ENCODE assay signal across 25 mouse cellular contexts in genomic region chr14:18233076-18233475, GRCm38 (mm10). TPM values are rescaled to one million over a fixed set of nuclear protein-coding genes. Genes with fewer than 3 reads are reported as not detected.
DNase-seq lines count a peak whose midpoint lies in the region; ATAC-seq and TF ChIP-seq lines count a peak whose summit lies in the region.
"Had no signal": no experiment of that assay in that cellular context is flagged by ENCODE, and none has a peak within 500 bp of the region (broad histone marks: within the 10 kb centered on the region; RNA-seq: fewer than 3 reads in every experiment).

No protein-coding gene starts in this region.

- TF ChIP-seq CTCF in lung, postnatal 0 days (IDR thresholded peaks at IDR 0.05) = no peak
- no peak for TF ChIP-seq CTCF in lung, adult 2 months (IDR thresholded peaks at IDR 0.05; ENCODE audit: insufficient read depth, low read length)

- no peak overlapping the region for H3K4me3 ChIP-seq in heart, embryonic 15.5 days
- H3K4me3 ChIP-seq in lung, postnatal 0 days (ENCODE audit: low read depth, low read length) = no peak overlapping the region
- no peak overlapping the region for H3K4me3 ChIP-seq in lung, adult 2 months (replicated peaks; ENCODE audit: extremely low read depth, low read depth, low read length)
- H3K4me3 ChIP-seq: erythroblast, embryonic 14.5 days; limb, embryonic 13.5 days; liver, embryonic 13.5 days; midbrain, embryonic 10.5 days had no signal

- intact Hi-C loops in heart, postnatal 25 days (cut with DNase I) = no loop called here

- TF ChIP-seq EP300 in lung, postnatal 0 days (IDR thresholded peaks at IDR 0.05) = no peak

- H3K27ac ChIP-seq in heart, embryonic 15.5 days = peak overlapping the region; percentile 91
- H3K27ac ChIP-seq in lung, postnatal 0 days (ENCODE audit: low read length) = no peak overlapping the region
- H3K27ac ChIP-seq: limb, embryonic 13.5 days; liver, embryonic 13.5 days; midbrain, embryonic 10.5 days had no signal

- peak; percentile 63 for DNase-seq in heart, adult 11 months
- DNase-seq in heart, postnatal 25 days (ENCODE audit: low spot score) = no peak
- DNase-seq in heart, adult 8-10 months (ENCODE audit: low spot score) = no peak
- DNase-seq in lung, postnatal 0 days (ENCODE audit: low spot score) = peak; percentile 42
- no peak for DNase-seq in lung, adult 2 months
- DNase-seq in thymus, adult 18-20 months = no peak
- DNase-seq: adrenal gland, postnatal 14 days; cerebellum, adult 11-12 months; cerebellum, postnatal 14 days; forebrain, postnatal 0 days; gastrocnemius, postnatal 10 days; kidney, adult 18-20 months; kidney, postnatal 4 days; liver, embryonic 13.5 days; lung, adult 18-20 months; lung, postnatal 14 days; right cerebral cortex, postnatal 25 days; spleen, adult 18-20 months; thymus, postnatal 25 days had no signal

- H3K4me2 ChIP-seq in heart, embryonic 15.5 days = 0 out of 2 replicates have a peak overlapping the region, but pooled peaks have one; percentile 43
- no peak overlapping the region for H3K4me2 ChIP-seq in lung, postnatal 0 days (replicated peaks; ENCODE audit: low read depth, low read length)
- H3K4me2 ChIP-seq: limb, embryonic 13.5 days; liver, embryonic 13.5 days had no signal

- peaks cover 26% of the 10 kb centered on the region for H3K4me1 ChIP-seq in heart, embryonic 15.5 days (replicated peaks)
- H3K4me1 ChIP-seq in lung, postnatal 0 days (ENCODE audit: insufficient read depth, low read depth, low read length) = 0 out of 2 replicates have a peak, but pooled peaks cover 4% of the 10 kb centered on the region
- H3K4me1 ChIP-seq in lung, adult 2 months (ENCODE audit: control insufficient read depth, insufficient read depth, low read length) = peaks cover 8% of the 10 kb centered on the region

- H3K9ac ChIP-seq in heart, embryonic 15.5 days = no peak overlapping the region
- H3K9ac ChIP-seq in lung, postnatal 0 days (replicated peaks; ENCODE audit: low read depth) = no peak overlapping the region
- H3K9ac ChIP-seq: forebrain, postnatal 0 days; limb, embryonic 13.5 days; liver, embryonic 13.5 days had no signal

- no peaks in the 10 kb centered on the region for H3K36me3 ChIP-seq in heart, embryonic 15.5 days
- H3K36me3 ChIP-seq in lung, postnatal 0 days (ENCODE audit: insufficient read depth, low read length) = no peaks in the 10 kb centered on the region
- H3K36me3 ChIP-seq: limb, embryonic 13.5 days; liver, embryonic 13.5 days; midbrain, embryonic 10.5 days had no signal

- no peak for TF ChIP-seq POLR2A in lung, adult 2 months (IDR thresholded peaks at IDR 0.05; ENCODE audit: borderline replicate concordance, extremely low read depth, low read depth, low read length)

- no peaks in the 10 kb centered on the region for H3K27me3 ChIP-seq in heart, embryonic 15.5 days
- H3K27me3 ChIP-seq in lung, postnatal 0 days (replicated peaks; ENCODE audit: insufficient read depth, low read length) = no peaks in the 10 kb centered on the region
- H3K27me3 ChIP-seq: limb, embryonic 13.5 days; liver, embryonic 13.5 days had no signal

- no peaks in the 10 kb centered on the region for H3K9me3 ChIP-seq in heart, embryonic 15.5 days (replicated peaks)
- no peaks in the 10 kb centered on the region for H3K9me3 ChIP-seq in lung, postnatal 0 days (ENCODE audit: low read length)
- H3K9me3 ChIP-seq: limb, embryonic 13.5 days; liver, embryonic 13.5 days; midbrain, embryonic 10.5 days had no signal

- no peak for ATAC-seq in heart, embryonic 15.5 days (replicated peaks; ENCODE audit: insufficient number of reproducible peaks, insufficient read depth, low FRiP score, low read depth)
- ATAC-seq in lung, postnatal 0 days = no peak
- ATAC-seq: forebrain, postnatal 0 days; hindbrain, embryonic 16.5 days; midbrain, embryonic 16.5 days had no signal

- WGBS in heart, embryonic 15.5 days = 80% methylated on average over 2 of the region's 2 CpGs
- WGBS in lung, postnatal 0 days = 78% methylated on average over 2 of the region's 2 CpGs
- 77% methylated on average over 2 of the region's 2 CpGs for WGBS in lung, adult 2 months

RNA-seq across cellular contexts. Expression of gene Nr1d2, which starts 5.9 kb away (rescaled TPM):
- 100 to 1,000 TPM in 1 of 2 experiments, 10 to 100 TPM in 1; 43.3 to 115 TPM for total RNA-seq in heart, postnatal 25 days (2021)
- 11.3 and 11.5 TPM in 2 replicates for polyA plus RNA-seq in heart, embryonic 15.5 days (2015; fragmentation: Nextera tagmentation; extraction: Ambion mirVana)
- total RNA-seq in heart, adult 8-10 months (2022) = 100 to 1,000 TPM in 2 of 4 experiments, 10 to 100 TPM in 2; 68.8 to 111 (median 99.4) TPM
- polyA plus RNA-seq in lung, postnatal 0 days (2015; fragmentation: Nextera tagmentation; extraction: Ambion mirVana) = 12.5 and 15.1 TPM in 2 replicates
- polyA plus RNA-seq in lung, adult 2 months (2012; rRNA removed) = 20.4 and 44.0 TPM in 2 replicates
- polyA plus RNA-seq: erythroblast, embryonic 14.5 days had no signal

RNA-seq across cellular contexts. Expression of gene Nkiras1, which starts 37.9 kb away (rescaled TPM):
- total RNA-seq in heart, postnatal 25 days (2021) = 10 to 100 TPM; 36.1 to 37.2 TPM
- polyA plus RNA-seq in heart, embryonic 15.5 days (2015; fragmentation: Nextera tagmentation; extraction: Ambion mirVana) = 21.3 and 22.0 TPM in 2 replicates
- total RNA-seq in heart, adult 8-10 months (2022) = 10 to 100 TPM; 31.4 to 43.7 (median 36.6) TPM
- 13.5 and 13.7 TPM in 2 replicates for polyA plus RNA-seq in lung, postnatal 0 days (2015; fragmentation: Nextera tagmentation; extraction: Ambion mirVana)
- 3.0 and 5.0 TPM in 2 replicates for polyA plus RNA-seq in lung, adult 2 months (2012; rRNA removed)

RNA-seq across cellular contexts. Expression of gene Rpl15, which starts 38.1 kb away (rescaled TPM):
- 100 to 1,000 TPM; 564 to 583 TPM for total RNA-seq in heart, postnatal 25 days (2021)
- polyA plus RNA-seq in heart, embryonic 15.5 days (2015; fragmentation: Nextera tagmentation; extraction: Ambion mirVana) = 211 and 248 TPM in 2 replicates
- total RNA-seq in heart, adult 8-10 months (2022) = 100 to 1,000 TPM; 507 to 588 (median 548) TPM
- 266 and 282 TPM in 2 replicates for polyA plus RNA-seq in lung, postnatal 0 days (2015; fragmentation: Nextera tagmentation; extraction: Ambion mirVana)
- 105 and 148 TPM in 2 replicates for polyA plus RNA-seq in lung, adult 2 months (2012; rRNA removed)

Comparison
In these comparisons a context has a peak if more than half of its experiments do, and no peak if none do; other contexts are left out.
1. DNase-seq: peak in heart, adult 11 months (single experiment) and lung, postnatal 0 days (single experiment); none in heart, postnatal 25 days (single experiment), heart, adult 8-10 months (single experiment), lung, adult 2 months (single experiment) and thymus, adult 18-20 months (0 of 2).